Mouse (Mus musculus) spleen, postnatal 0 days (tissue): ENCODE data around the gene Vmn1r181. TPM values are rescaled to one million over a fixed set of nuclear protein-coding genes. Genes with fewer than 3 reads are reported as not detected.

Source experiments
- polyA plus RNA-seq: library from polyadenylated mRNA; unstranded; fragments of >200 nt; fragmentation: Nextera tagmentation; extraction: Ambion mirVana; gene quantifications from 2 replicates; pipeline ENCODE4 v1.2.1, GENCODE M21; 2015

Vmn1r181 gene
- not detected in 2 replicates for polyA plus RNA-seq

GRCm38 (mm10) chr7:23974315-23974714 is at the start of gene Vmn1r181:
TSS of gene Vmn1r181 (plus strand) at chr7:23974615.

GRCm38 (mm10) chr7:23926678-23927077 is 47.7 kb upstream of the Vmn1r181 start, which contains the start of gene Vmn1r179:
TSS of gene Vmn1r179 (plus strand) at chr7:23926978.

GRCm38 (mm10) chr7:23950332-23950731 is 24.1 kb upstream of the Vmn1r181 start, which contains the start of gene Vmn1r180:
TSS of gene Vmn1r180 (plus strand) at chr7:23950632.

DNA sequence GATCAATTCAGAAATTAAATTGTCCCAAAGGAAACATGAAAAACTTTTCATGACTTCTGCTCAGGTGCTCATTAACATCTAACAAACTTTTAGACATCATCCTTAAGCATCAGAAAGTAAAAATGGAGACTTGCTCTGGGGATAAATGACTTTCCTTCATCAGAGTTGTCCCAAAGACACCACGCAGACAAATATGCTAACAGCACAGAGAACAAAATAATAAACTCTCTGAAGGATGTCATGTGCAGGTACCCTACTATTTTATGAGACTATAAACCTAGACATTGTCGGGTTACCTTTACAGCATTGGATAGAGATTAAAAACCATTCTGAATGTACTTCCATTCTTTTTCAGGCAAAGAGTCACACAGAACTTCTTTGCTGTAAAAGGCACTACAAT is 27.0 kb downstream of the Vmn1r181 start, which contains the start of gene V1rd19:
TSS of gene V1rd19 (plus strand) at position 301 of the 400 bp plus-strand sequence.

Other genes with a start within 250 kb of the Vmn1r181 start
- not detected in 2 replicates for gene Vmn1r174, start 222.3 kb upstream of the Vmn1r181 start, polyA plus RNA-seq
- gene Vmn1r175, start 164.0 kb upstream of the Vmn1r181 start, polyA plus RNA-seq, result not detected in 2 replicates
- gene Vmn1r176, start 137.2 kb upstream of the Vmn1r181 start, polyA plus RNA-seq, result not detected in 2 replicates
- not detected in 2 replicates for gene Vmn1r177, start 108.2 kb upstream of the Vmn1r181 start, polyA plus RNA-seq
- gene Vmn1r178, start 82.6 kb upstream of the Vmn1r181 start, polyA plus RNA-seq, result not detected in 2 replicates
- not detected in 2 replicates for gene Vmn1r179, start 47.6 kb upstream of the Vmn1r181 start, polyA plus RNA-seq
- not detected in 2 replicates for gene Vmn1r180, start 24.0 kb upstream of the Vmn1r181 start, polyA plus RNA-seq
- gene V1rd19, start 27.1 kb downstream of the Vmn1r181 start, polyA plus RNA-seq, result not detected in 2 replicates
- gene Vmn1r183, start 78.6 kb downstream of the Vmn1r181 start, polyA plus RNA-seq, result not detected in 2 replicates
- gene Zfp180, start 107.3 kb downstream of the Vmn1r181 start, polyA plus RNA-seq, result 9.6 and 10.4 TPM in 2 replicates
- gene Zfp112, start 137.7 kb downstream of the Vmn1r181 start, polyA plus RNA-seq, result 1.8 TPM in 2 replicates
- 5.1 and 6.2 TPM in 2 replicates for gene Zfp235, start 159.6 kb downstream of the Vmn1r181 start, polyA plus RNA-seq
- 0.67 and 0.76 TPM in 2 replicates for gene Zfp114, start 200.4 kb downstream of the Vmn1r181 start, polyA plus RNA-seq
- gene Zfp111, start 236.8 kb downstream of the Vmn1r181 start, polyA plus RNA-seq, result 1.8 and 2.0 TPM in 2 replicates